Mouse (Mus musculus) stomach, postnatal 0 days (tissue): ENCODE measurements at regions not wholly inside any gene's neighbourhood (a gene's known extent, or its start where the extent isn't known, plus 50 kb on each side); places are given as distances from the start of the nearest gene placed in this dataset.

ENCODE experiments used
- CTCF ChIP-seq: IDR thresholded peaks from 2 replicates; pipeline ENCODE4 v1.5.1; 2016; ENCODE audit warnings: antibody characterized with exemption, low read depth, mild to moderate bottlenecking, moderate library complexity
- EP300 ChIP-seq: optimal IDR thresholded peaks from 2 replicates; pipeline ENCODE3; 2016; ENCODE audit warnings: antibody characterized with exemption

DNA sequence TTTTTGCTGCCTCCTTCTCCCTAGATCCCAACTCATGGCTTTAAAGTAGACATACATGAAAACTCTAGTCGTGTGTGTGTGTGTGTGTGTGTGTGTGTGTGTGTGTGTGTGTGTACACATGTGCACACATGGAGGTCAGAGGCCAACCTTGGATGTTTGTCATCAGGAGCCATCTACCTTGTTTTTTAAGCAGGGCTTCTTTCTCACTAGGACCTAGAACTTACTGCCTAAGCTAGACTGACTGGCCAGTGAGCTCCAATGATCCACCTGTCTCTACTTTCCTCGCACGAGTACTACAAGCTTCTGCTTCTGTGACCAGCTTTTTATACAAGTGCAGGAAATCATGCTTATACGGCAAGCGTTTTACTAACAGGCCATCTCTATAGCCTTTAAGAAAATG is 89.1 kb upstream of the Otx2 start:
- TF ChIP-seq CTCF (no peak), EP300 (no peak)
